Mouse (Mus musculus): Measurements from ENCODE around the gene Akr1c13. TPM values are rescaled to one million over a fixed set of nuclear protein-coding genes. Genes with fewer than 3 reads are reported as not detected.
"Not testable (repeated sequence)": the region's sequence is repeated elsewhere in the genome, so short reads cannot be mapped to it uniquely, and the experiment has no call there.

Akr1c13 gene
- polyA plus RNA-seq, 1 experiment, result not detected

- TF ChIP-seq POLR2A (IDR thresholded peaks at IDR 0.05; ENCODE audit: insufficient read depth, low read length) (no peak), CTCF (IDR thresholded peaks at IDR 0.05; ENCODE audit: low read depth, low read length) (no peak), EP300 (IDR thresholded peaks at IDR 0.05; ENCODE audit: insufficient read depth, low read depth, low read length) (no peak)
- H3K4me1 ChIP-seq (ENCODE audit: control insufficient read depth, insufficient read depth, low read length), result no peaks in the 10 kb centered on the region
- H3K9ac ChIP-seq (ENCODE audit: low read depth, poor library complexity, severe bottlenecking), result no peak overlapping the region
- H3K36me3 ChIP-seq (ENCODE audit: control insufficient read depth, insufficient read depth, low read length, poor library complexity, severe bottlenecking), result no peaks in the 10 kb centered on the region
- no peaks in the 10 kb centered on the region for H3K27me3 ChIP-seq (ENCODE audit: control insufficient read depth, insufficient read depth, low read length, poor library complexity, severe bottlenecking)
- H3K4me3 ChIP-seq (ENCODE audit: low read depth, low read length), result no peak overlapping the region
- no peaks in the 10 kb centered on the region for H3K9me3 ChIP-seq (replicated peaks; ENCODE audit: control insufficient read depth, insufficient read depth, low read length, poor library complexity, severe bottlenecking)
- no peak overlapping the region for H3K27ac ChIP-seq (ENCODE audit: insufficient read depth, low read length)
These were observed 22.9 kb upstream of the Akr1c13 start for GRCm38 (mm10) chr13:4168006-4168405.

GRCm38 (mm10) chr13:4172978-4173377 is 18.0 kb upstream of the Akr1c13 start:
- Histone ChIP-seq H3K4me3 (ENCODE audit: low read depth, low read length) (no peak overlapping the region), H3K27me3 (ENCODE audit: control insufficient read depth, insufficient read depth, low read length, poor library complexity, severe bottlenecking) (no peaks in the 10 kb centered on the region), H3K9ac (ENCODE audit: low read depth, poor library complexity, severe bottlenecking) (no peak overlapping the region), H3K36me3 (ENCODE audit: control insufficient read depth, insufficient read depth, low read length, poor library complexity, severe bottlenecking) (no peaks in the 10 kb centered on the region), H3K4me1 (ENCODE audit: control insufficient read depth, insufficient read depth, low read length) (no peaks in the 10 kb centered on the region), H3K27ac (ENCODE audit: insufficient read depth, low read length) (no peak overlapping the region), H3K9me3 (replicated peaks; ENCODE audit: control insufficient read depth, insufficient read depth, low read length, poor library complexity, severe bottlenecking) (no peaks in the 10 kb centered on the region)
- TF ChIP-seq EP300 (IDR thresholded peaks at IDR 0.05; ENCODE audit: insufficient read depth, low read depth, low read length) (no peak), POLR2A (IDR thresholded peaks at IDR 0.05; ENCODE audit: insufficient read depth, low read length) (no peak), CTCF (IDR thresholded peaks at IDR 0.05; ENCODE audit: low read depth, low read length) (no peak)

GRCm38 (mm10) chr13:4181321-4181720 is 9.6 kb upstream of the Akr1c13 start:
- H3K27ac ChIP-seq (ENCODE audit: insufficient read depth, low read length); H3K27me3 ChIP-seq (ENCODE audit: control insufficient read depth, insufficient read depth, low read length, poor library complexity, severe bottlenecking); H3K4me3 ChIP-seq (ENCODE audit: low read depth, low read length); H3K4me1 ChIP-seq (ENCODE audit: control insufficient read depth, insufficient read depth, low read length); H3K9ac ChIP-seq (ENCODE audit: low read depth, poor library complexity, severe bottlenecking); H3K36me3 ChIP-seq (ENCODE audit: control insufficient read depth, insufficient read depth, low read length, poor library complexity, severe bottlenecking): not testable (repeated sequence)
- peaks cover 17% of the 10 kb centered on the region for H3K9me3 ChIP-seq (replicated peaks; ENCODE audit: control insufficient read depth, insufficient read depth, low read length, poor library complexity, severe bottlenecking)

GRCm38 (mm10) chr13:4183116-4183515 is 7.8 kb upstream of the Akr1c13 start:
- H3K9me3 ChIP-seq (replicated peaks; ENCODE audit: control insufficient read depth, insufficient read depth, low read length, poor library complexity, severe bottlenecking), result peaks cover 24% of the 10 kb centered on the region
- no peak for TF ChIP-seq CTCF (IDR thresholded peaks at IDR 0.05; ENCODE audit: low read depth, low read length)
- no peak for TF ChIP-seq POLR2A (IDR thresholded peaks at IDR 0.05; ENCODE audit: insufficient read depth, low read length)
- TF ChIP-seq EP300 (IDR thresholded peaks at IDR 0.05; ENCODE audit: insufficient read depth, low read depth, low read length), result no peak
- peak overlapping the region; percentile 27; the same call in 1 of the 2 replicates for H3K4me3 ChIP-seq (ENCODE audit: low read depth, low read length)
- H3K4me1 ChIP-seq (ENCODE audit: control insufficient read depth, insufficient read depth, low read length), result no peaks in the 10 kb centered on the region
- H3K27me3 ChIP-seq (ENCODE audit: control insufficient read depth, insufficient read depth, low read length, poor library complexity, severe bottlenecking), result no peaks in the 10 kb centered on the region
- H3K36me3 ChIP-seq (ENCODE audit: control insufficient read depth, insufficient read depth, low read length, poor library complexity, severe bottlenecking), result no peaks in the 10 kb centered on the region
- H3K9ac ChIP-seq (ENCODE audit: low read depth, poor library complexity, severe bottlenecking), result no peak overlapping the region
- H3K27ac ChIP-seq (ENCODE audit: insufficient read depth, low read length), result peak overlapping the region; percentile 2; the same call in 1 of the 2 replicates

GRCm38 (mm10) chr13:4186641-4187411 is 4.1 kb upstream of the Akr1c13 start:
- peaks cover 12% of the 10 kb centered on the region for H3K9me3 ChIP-seq (replicated peaks; ENCODE audit: control insufficient read depth, insufficient read depth, low read length, poor library complexity, severe bottlenecking)
- not testable (repeated sequence) for H3K27me3 ChIP-seq (ENCODE audit: control insufficient read depth, insufficient read depth, low read length, poor library complexity, severe bottlenecking); H3K27ac ChIP-seq (ENCODE audit: insufficient read depth, low read length); H3K4me1 ChIP-seq (ENCODE audit: control insufficient read depth, insufficient read depth, low read length); H3K9ac ChIP-seq (ENCODE audit: low read depth, poor library complexity, severe bottlenecking); H3K36me3 ChIP-seq (ENCODE audit: control insufficient read depth, insufficient read depth, low read length, poor library complexity, severe bottlenecking); H3K4me3 ChIP-seq (ENCODE audit: low read depth, low read length)

GRCm38 (mm10) chr13:4188174-4188573 is 2.8 kb upstream of the Akr1c13 start:
- no peak for TF ChIP-seq CTCF (IDR thresholded peaks at IDR 0.05; ENCODE audit: low read depth, low read length)
- no peak for TF ChIP-seq EP300 (IDR thresholded peaks at IDR 0.05; ENCODE audit: insufficient read depth, low read depth, low read length)
- TF ChIP-seq POLR2A (IDR thresholded peaks at IDR 0.05; ENCODE audit: insufficient read depth, low read length), result no peak
- Histone ChIP-seq H3K9ac (ENCODE audit: low read depth, poor library complexity, severe bottlenecking) (no peak overlapping the region), H3K27me3 (ENCODE audit: control insufficient read depth, insufficient read depth, low read length, poor library complexity, severe bottlenecking) (no peaks in the 10 kb centered on the region), H3K27ac (ENCODE audit: insufficient read depth, low read length) (no peak overlapping the region), H3K36me3 (ENCODE audit: control insufficient read depth, insufficient read depth, low read length, poor library complexity, severe bottlenecking) (no peaks in the 10 kb centered on the region), H3K4me1 (ENCODE audit: control insufficient read depth, insufficient read depth, low read length) (no peaks in the 10 kb centered on the region), H3K9me3 (replicated peaks; ENCODE audit: control insufficient read depth, insufficient read depth, low read length, poor library complexity, severe bottlenecking) (peaks cover 12% of the 10 kb centered on the region), H3K4me3 (ENCODE audit: low read depth, low read length) (no peak overlapping the region)
